Mouse (Mus musculus): Measurements from ENCODE around the gene 1700102P08Rik.
A peak's percentile ranks its signal among the peaks of the same experiment; 100 is the strongest.

DNA sequence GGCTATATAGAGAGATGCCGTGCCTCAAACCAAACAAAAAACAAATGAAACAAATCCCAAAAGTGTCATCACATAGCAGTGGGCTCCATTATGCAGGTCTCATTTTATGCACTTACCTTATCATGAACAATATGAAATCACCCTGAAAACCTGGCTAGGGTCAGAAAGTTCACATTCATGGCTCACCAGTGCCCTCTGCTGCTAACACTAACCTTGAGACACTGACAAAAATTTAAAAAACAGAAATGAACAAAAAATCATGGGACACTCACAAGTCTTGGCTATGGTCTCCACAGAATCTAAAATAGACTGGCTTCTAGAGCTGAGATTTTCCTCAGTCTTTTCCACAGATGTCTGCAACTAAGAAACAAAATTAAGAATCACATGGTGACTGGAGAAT lies 19.6 kb downstream of the 1700102P08Rik start:
- TF ChIP-seq CTCF (IDR thresholded peaks at IDR 0.05; ENCODE audit: borderline replicate concordance, extremely low read depth, insufficient read depth, insufficient read length), result peak; percentile 20; the same call in 1 of the 2 replicates
- no peak for TF ChIP-seq POLR2A (IDR thresholded peaks at IDR 0.05; ENCODE audit: borderline replicate concordance, extremely low read depth, insufficient read depth, insufficient read length, poor library complexity, severe bottlenecking)

Data from brain, embryonic 14.5 days (tissue).